Mouse (Mus musculus) CH12.LX (cell line): ENCODE measurements at regions not wholly inside any gene's neighbourhood (a gene's known extent, or its start where the extent isn't known, plus 50 kb on each side); places are given as distances from the start of the nearest gene placed in this dataset.

ENCODE experiments used
- DNase-seq: peaks from one replicate; pipeline ENCODE4 v3.0.0-alpha.2; 2013; ENCODE audit errors: extremely low read depth
- H3K27ac ChIP-seq: 2 replicates; pipeline ENCODE4 v1.5.1; 2012; ENCODE audit warnings: low read depth, mild to moderate bottlenecking, control low read depth, moderate library complexity; ENCODE audit not compliant: insufficient read depth
- H3K27me3 ChIP-seq: replicated peaks from 2 replicates; pipeline ENCODE3; 2012; ENCODE audit warnings: inconsistent platforms
- H3K36me3 ChIP-seq, 2 experiments: replicated peaks in 1 of 2; 2 replicates each; pipeline versions ENCODE3 to v1.6.1; 2012; ENCODE audit warnings: inconsistent platforms in 1 of 2, low read length in 1 of 2, mild to moderate bottlenecking in 1 of 2, mixed read lengths in 1 of 2, moderate library complexity in 1 of 2; ENCODE audit not compliant: control insufficient read depth in 1 of 2, insufficient read depth in 1 of 2
- H3K4me1 ChIP-seq, 2 experiments: 2 replicates each; pipeline ENCODE4 v1.6.1; 2012; ENCODE audit warnings: inconsistent platforms in 1 of 2, moderate library complexity in 1 of 2; ENCODE audit not compliant: insufficient read depth in 2 of 2, control insufficient read depth in 1 of 2
- H3K4me2 ChIP-seq: 2 replicates; pipeline ENCODE4 v1.6.1; 2012; ENCODE audit warnings: low read depth, mild to moderate bottlenecking, control low read depth; ENCODE audit not compliant: poor library complexity, insufficient read depth, severe bottlenecking
- H3K4me3 ChIP-seq, 3 experiments: fragments of 150-350 bp in 1 of 3; sonication (generic) in 1 of 3; replicated peaks in 1 of 3; 2 replicates each; pipeline versions ENCODE3 to v1.5.1; 2011 to 2012; ENCODE audit warnings: low read depth in 2 of 3, low read length in 2 of 3, mild to moderate bottlenecking in 2 of 3, moderate library complexity in 2 of 3, control low read depth in 1 of 3, improper control_type of control experiment in 1 of 3, inconsistent platforms in 1 of 3, mixed read lengths in 1 of 3; ENCODE audit not compliant: poor library complexity in 1 of 3
- H3K79me2 ChIP-seq: replicated peaks from 2 replicates; pipeline ENCODE4 v1.6.1; 2012; ENCODE audit warnings: mild to moderate bottlenecking, moderate library complexity; ENCODE audit not compliant: control insufficient read depth, poor library complexity, insufficient read depth, severe bottlenecking; ENCODE audit errors: extremely low read depth
- H3K9ac ChIP-seq: 2 replicates; pipeline ENCODE4 v1.6.1; 2012; ENCODE audit warnings: low read depth, mild to moderate bottlenecking, control low read depth, moderate library complexity; ENCODE audit not compliant: insufficient read depth
- H3K9me3 ChIP-seq: replicated peaks from 2 replicates; pipeline ENCODE3; 2012; ENCODE audit warnings: low read length, inconsistent platforms, mixed read lengths
- BHLHE40 ChIP-seq: IDR thresholded peaks from 2 replicates; pipeline ENCODE4 v1.6.1; 2011; ENCODE audit warnings: mild to moderate bottlenecking, low read depth, low read length, improper control_type of control experiment
- CHD1 ChIP-seq: IDR thresholded peaks from 2 replicates; pipeline ENCODE4 v1.6.1; 2012; ENCODE audit warnings: low read depth, low read length, improper control_type of control experiment, inconsistent platforms
- ETS1 ChIP-seq: conservative IDR thresholded peaks from 2 replicates; pipeline ENCODE4 v1.6.1; 2012; ENCODE audit warnings: low read depth, mild to moderate bottlenecking, inconsistent platforms, low read length, improper control_type of control experiment, moderate library complexity
- JUN ChIP-seq: IDR thresholded peaks from 2 replicates; pipeline ENCODE4 v1.6.1; 2011; ENCODE audit warnings: low read depth, mild to moderate bottlenecking, low read length, improper control_type of control experiment, moderate library complexity; ENCODE audit not compliant: insufficient read depth
- JUND ChIP-seq: conservative IDR thresholded peaks from 2 replicates; pipeline ENCODE4 v1.6.1; 2011; ENCODE audit warnings: low read depth, low read length, improper control_type of control experiment
- KAT2A ChIP-seq: IDR thresholded peaks from 2 replicates; pipeline ENCODE4 v1.6.1; 2012; ENCODE audit warnings: low read length, improper control_type of control experiment, inconsistent platforms; ENCODE audit not compliant: insufficient replicate concordance
- MEF2A ChIP-seq: IDR thresholded peaks from 2 replicates; pipeline ENCODE4 v1.6.1; 2014; ENCODE audit warnings: low read depth, mild to moderate bottlenecking, inconsistent platforms, low read length, improper control_type of control experiment, borderline replicate concordance
- NELFE ChIP-seq: IDR thresholded peaks from 2 replicates; pipeline ENCODE4 v1.6.1; 2011; ENCODE audit warnings: low read depth, low read length, improper control_type of control experiment
- NRF1 ChIP-seq: IDR thresholded peaks from 2 replicates; pipeline ENCODE4 v1.6.1; 2014; ENCODE audit warnings: low read depth, mild to moderate bottlenecking, inconsistent platforms, low read length, improper control_type of control experiment, moderate library complexity
- POLR2A ChIP-seq: IDR thresholded peaks from 2 replicates; pipeline ENCODE4 v1.6.1; 2011; ENCODE audit warnings: low read depth, mild to moderate bottlenecking, improper control_type of control experiment, low read length
- POLR2AphosphoS2 ChIP-seq: IDR thresholded peaks from 2 replicates; pipeline ENCODE4 v1.6.1; 2011; ENCODE audit warnings: low read depth, low read length, improper control_type of control experiment
- RAD21 ChIP-seq: IDR thresholded peaks from 2 replicates; pipeline ENCODE4 v1.6.1; 2011; ENCODE audit warnings: low read depth, mild to moderate bottlenecking, low read length, improper control_type of control experiment, moderate library complexity
- SIN3A ChIP-seq: IDR thresholded peaks from 2 replicates; pipeline ENCODE4 v1.6.1; 2012; ENCODE audit warnings: low read length, improper control_type of control experiment, inconsistent platforms
- UBTF ChIP-seq: IDR thresholded peaks from 2 replicates; pipeline ENCODE4 v1.6.1; 2012; ENCODE audit warnings: low read depth, mild to moderate bottlenecking, inconsistent platforms, low read length, improper control_type of control experiment, moderate library complexity
- USF2 ChIP-seq: conservative IDR thresholded peaks from 2 replicates; pipeline ENCODE4 v1.6.1; 2011; ENCODE audit warnings: low read depth, low read length, improper control_type of control experiment
- ZC3H11A ChIP-seq: IDR thresholded peaks from 2 replicates; pipeline ENCODE4 v1.6.1; 2012; ENCODE audit warnings: low read depth, mild to moderate bottlenecking, inconsistent platforms, low read length, improper control_type of control experiment
- ZKSCAN1 ChIP-seq: IDR thresholded peaks from 2 replicates; pipeline ENCODE4 v1.6.1; 2012; ENCODE audit warnings: low read depth, inconsistent platforms, low read length, improper control_type of control experiment, borderline replicate concordance
- ZMIZ1 ChIP-seq: IDR thresholded peaks from 2 replicates; pipeline ENCODE4 v1.6.1; 2012; ENCODE audit warnings: low read depth, mild to moderate bottlenecking, inconsistent platforms, low read length, improper control_type of control experiment
- dilution Hi-C: fragments of 300-500 bp; cut with MboI; formaldehyde crosslinking; loops from 2 replicates; pipeline ENCODE4 v1.14.3; 2020; ENCODE audit warnings: low sequenced_read_pairs; ENCODE audit not compliant: extremely low pct_unique_long_range_greater_than_20kb, extremely low pct_ligation_motif_present
- in situ Hi-C: fragments of 300-500 bp; cut with MboI; formaldehyde crosslinking; loops from 3 replicates; pipeline ENCODE4 v1.14.3; 2019; ENCODE audit warnings: low sequenced_read_pairs, low pct_ligation_motif_present, low pct_unique_long_range_greater_than_20kb, mixed read lengths

GRCm38 (mm10) chr10:56892666-56893209, 515.6 kb downstream of the Gja1 start:
- in situ Hi-C loops (no loop called here), dilution Hi-C loops (no loop called here)

GRCm38 (mm10) chr10:56893210-56893705, 516.1 kb downstream of the Gja1 start:
- H3K4me3 ChIP-seq, result no peak overlapping the region
- no peak overlapping the region for H3K4me2 ChIP-seq
- H3K9me3 ChIP-seq, result no peaks in the 10 kb centered on the region
- H3K27ac ChIP-seq, result no peak overlapping the region
- no peak for DNase-seq
- no peaks in the 10 kb centered on the region for H3K27me3 ChIP-seq
- H3K36me3 ChIP-seq, result no peaks in the 10 kb centered on the region
- TF ChIP-seq NRF1, result no peak
- TF ChIP-seq MEF2A, result no peak
- TF ChIP-seq ETS1, result no peak
- no peak for TF ChIP-seq POLR2AphosphoS2
- no peak for TF ChIP-seq UBTF
- H3K4me1 ChIP-seq, result no peaks in the 10 kb centered on the region
- no peak overlapping the region for H3K9ac ChIP-seq
- dilution Hi-C loops (no loop called here), in situ Hi-C loops (no loop called here)
- no peaks in the 10 kb centered on the region for H3K79me2 ChIP-seq

More at GRCm38 (mm10) chr10:56892666-56893209, 515.6 kb downstream of the Gja1 start:
- Histone ChIP-seq H3K4me2 (no peak overlapping the region), H3K36me3 (no peaks in the 10 kb centered on the region), H3K27me3 (no peaks in the 10 kb centered on the region), H3K4me1 (no peaks in the 10 kb centered on the region), H3K9me3 (no peaks in the 10 kb centered on the region), H3K4me3 (no peak overlapping the region), H3K27ac (no peak overlapping the region), H3K9ac (no peak overlapping the region), H3K79me2 (no peaks in the 10 kb centered on the region)
- no peak for DNase-seq
- no peak for TF ChIP-seq MEF2A
- no peak for TF ChIP-seq RAD21
- TF ChIP-seq BHLHE40, result no peak
- TF ChIP-seq ZC3H11A, result no peak
- TF ChIP-seq ZMIZ1, result no peak
- TF ChIP-seq JUND, result no peak
- no peak for TF ChIP-seq KAT2A
- no peak for TF ChIP-seq POLR2A
- no peak for TF ChIP-seq USF2
- no peak for TF ChIP-seq JUN
- TF ChIP-seq NELFE, result no peak
- no peak for TF ChIP-seq ZKSCAN1
- no peak for TF ChIP-seq CHD1
- no peak for TF ChIP-seq SIN3A
- no peak for TF ChIP-seq ETS1
